Mouse (Mus musculus): Measurements from ENCODE around the gene Akap2.

- TF ChIP-seq GATA1 (IDR thresholded peaks at IDR 0.05; ENCODE audit: borderline replicate concordance, low read length) (no peak), FLI1 (IDR thresholded peaks at IDR 0.05; ENCODE audit: low read length) (no peak)
These were observed 40.5 kb downstream of the Akap2 start for GRCm38 (mm10) chr4:57757997-57758396.
